Mouse (Mus musculus) hindbrain, embryonic 11.5 days (tissue): Measurements from ENCODE around the gene Lsm14a. TPM values are rescaled to one million over a fixed set of nuclear protein-coding genes. Genes with fewer than 3 reads are reported as not detected.
A peak's percentile ranks its signal among the peaks of the same experiment; 100 is the strongest.

Source experiments
- ATAC-seq: fragments of 200-750 bp; cut with Nextera tagmentation; 2 replicates; pipeline ENCODE4 v1.8.0; 2017; ENCODE audit warnings: mild to moderate bottlenecking, moderate TSS enrichment, moderate library complexity; ENCODE audit not compliant: low FRiP score
- DNase-seq: peaks from one replicate; pipeline ENCODE4 v3.0.0-alpha.2; 2015; ENCODE audit warnings: low spot score
- H3K27ac ChIP-seq: fragments of 300-500 bp; sonication (generic); 2 replicates; pipeline ENCODE4 v1.5.1; 2014; ENCODE audit warnings: mild to moderate bottlenecking, low read depth, low read length
- H3K27me3 ChIP-seq: fragments of 300-500 bp; sonication (generic); 2 replicates; pipeline ENCODE4 v1.6.1; 2014; ENCODE audit warnings: mild to moderate bottlenecking, low read length, moderate library complexity, mixed read lengths; ENCODE audit not compliant: control insufficient read depth, insufficient read depth
- H3K36me3 ChIP-seq: fragments of 300-500 bp; sonication (generic); 2 replicates; pipeline ENCODE4 v1.6.1; 2014; ENCODE audit warnings: mild to moderate bottlenecking, low read length, moderate library complexity, mixed read lengths; ENCODE audit not compliant: control insufficient read depth, insufficient read depth
- H3K4me1 ChIP-seq: fragments of 300-500 bp; sonication (generic); replicated peaks from 2 replicates; pipeline ENCODE4 v1.6.1; 2014; ENCODE audit warnings: low read length, mixed read lengths; ENCODE audit not compliant: control insufficient read depth, insufficient read depth
- H3K4me2 ChIP-seq: fragments of 300-500 bp; sonication (generic); replicated peaks from 2 replicates; pipeline ENCODE4 v1.6.1; 2014; ENCODE audit warnings: mild to moderate bottlenecking, low read depth, low read length
- H3K4me3 ChIP-seq: fragments of 300-500 bp; sonication (generic); 2 replicates; pipeline ENCODE4 v1.5.1; 2014; ENCODE audit warnings: low read depth, low read length
- H3K9ac ChIP-seq: fragments of 300-500 bp; sonication (generic); 2 replicates; pipeline ENCODE4 v1.6.1; 2014; ENCODE audit warnings: low read depth, low read length
- H3K9me3 ChIP-seq: fragments of 300-500 bp; sonication (generic); 2 replicates; pipeline ENCODE4 v1.6.1; 2016; ENCODE audit warnings: low read length; ENCODE audit not compliant: control insufficient read depth
- WGBS: fragments of 180-500 bp; shearing (Covaris S2); extraction: QIAGEN DNeasy Blood & Tissue Kit; methylation state at CpG from one replicate; pipeline ENCODE4 v1.1.7; 2014; 5-methylcytosine and 5-hydroxymethylcytosine counted together
- polyA plus RNA-seq: library from polyadenylated mRNA; unstranded; fragments of >200 nt; fragmentation: Nextera tagmentation; extraction: Ambion mirVana; gene quantifications from 2 replicates; pipeline ENCODE4 v1.2.1, GENCODE M21; 2014

The Lsm14a gene
- polyA plus RNA-seq, 1 experiment from 2014 or later = 67.8 TPM

DNA sequence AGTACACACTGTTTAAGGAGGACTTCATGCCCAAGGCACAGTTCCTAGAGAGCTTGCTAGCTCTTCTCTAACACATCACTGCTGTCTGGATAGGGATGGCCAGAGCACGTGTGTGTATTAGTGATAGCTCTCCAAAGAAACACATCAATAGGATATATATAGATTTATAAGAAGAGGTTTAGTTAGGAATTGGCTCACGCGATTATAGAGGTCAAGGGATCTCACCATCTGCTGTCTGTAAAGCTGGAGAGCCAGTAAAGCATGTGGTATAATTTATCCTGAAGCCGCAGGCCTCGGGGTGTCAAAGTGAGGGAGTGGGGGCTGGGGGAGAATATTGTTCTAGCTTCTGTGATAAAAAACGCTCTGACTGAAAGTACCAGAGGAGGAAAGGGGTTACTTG lies 2.6 kb upstream of the Lsm14a start:
- no peaks in the 10 kb centered on the region for H3K36me3 ChIP-seq
- no peak overlapping the region for H3K27ac ChIP-seq
- no peak for ATAC-seq
- H3K4me2 ChIP-seq = no peak overlapping the region
- DNase-seq = no peak
- no peak overlapping the region for H3K4me3 ChIP-seq
- 85% methylated on average over 6 of the region's 6 CpGs for WGBS
- H3K27me3 ChIP-seq = no peaks in the 10 kb centered on the region
- no peaks in the 10 kb centered on the region for H3K4me1 ChIP-seq
- H3K9ac ChIP-seq = no peak overlapping the region
- no peaks in the 10 kb centered on the region for H3K9me3 ChIP-seq

DNA sequence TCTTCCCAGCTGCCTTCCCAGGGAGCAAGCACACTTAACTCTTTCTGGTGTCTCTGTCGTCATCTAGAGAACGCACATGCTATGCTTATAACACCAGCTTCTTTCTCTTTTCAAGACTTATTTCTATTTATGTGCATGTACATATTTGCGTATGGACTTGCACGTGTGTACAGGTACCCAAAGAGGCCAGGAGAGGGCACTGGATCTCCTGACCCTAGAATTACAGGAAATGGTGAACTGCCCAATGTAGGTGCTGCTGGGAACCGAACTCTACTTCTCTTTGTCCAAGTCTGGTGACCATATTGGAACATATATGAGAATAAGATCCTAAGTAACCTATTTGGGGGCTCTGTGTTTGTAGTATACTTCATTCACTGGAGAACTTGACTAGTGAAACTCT lies 1.5 kb upstream of the Lsm14a start:
- WGBS = 82% methylated on average over 5 of the region's 5 CpGs
- no peaks in the 10 kb centered on the region for H3K4me1 ChIP-seq
- H3K9me3 ChIP-seq = no peaks in the 10 kb centered on the region
- no peak overlapping the region for H3K4me2 ChIP-seq
- no peak overlapping the region for H3K4me3 ChIP-seq
- no peak overlapping the region for H3K9ac ChIP-seq
- no peaks in the 10 kb centered on the region for H3K27me3 ChIP-seq
- no peak overlapping the region for H3K27ac ChIP-seq
- no peak for ATAC-seq
- no peaks in the 10 kb centered on the region for H3K36me3 ChIP-seq
- no peak for DNase-seq

DNA sequence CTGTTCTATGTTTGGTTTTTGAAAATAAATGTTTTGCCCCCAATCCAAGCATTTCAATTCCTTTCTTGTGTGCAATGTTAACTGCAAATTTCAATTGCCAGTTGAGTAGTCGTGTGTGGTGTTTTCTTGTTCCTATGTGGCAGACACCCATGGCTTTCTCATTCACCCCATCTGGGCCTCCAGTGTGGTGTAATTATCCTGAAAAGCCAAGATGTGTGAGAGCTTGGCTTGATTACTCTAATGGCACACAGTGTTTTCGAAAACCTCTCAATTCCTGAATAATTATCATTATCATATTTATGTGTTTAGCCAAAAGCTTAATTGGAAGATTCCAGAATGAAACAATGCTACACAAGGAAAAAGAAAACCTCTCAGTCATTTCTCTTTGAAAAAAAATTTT lies 976 bp upstream of the Lsm14a start:
- Histone ChIP-seq H3K9me3 (no peaks in the 10 kb centered on the region), H3K36me3 (no peaks in the 10 kb centered on the region), H3K27ac (no peak overlapping the region), H3K27me3 (no peaks in the 10 kb centered on the region), H3K4me2 (no peak overlapping the region), H3K4me1 (no peaks in the 10 kb centered on the region), H3K9ac (no peak overlapping the region), H3K4me3 (no peak overlapping the region)
- WGBS = 85% methylated on average over 2 of the region's 2 CpGs
- ATAC-seq (no peak), DNase-seq (no peak)

DNA sequence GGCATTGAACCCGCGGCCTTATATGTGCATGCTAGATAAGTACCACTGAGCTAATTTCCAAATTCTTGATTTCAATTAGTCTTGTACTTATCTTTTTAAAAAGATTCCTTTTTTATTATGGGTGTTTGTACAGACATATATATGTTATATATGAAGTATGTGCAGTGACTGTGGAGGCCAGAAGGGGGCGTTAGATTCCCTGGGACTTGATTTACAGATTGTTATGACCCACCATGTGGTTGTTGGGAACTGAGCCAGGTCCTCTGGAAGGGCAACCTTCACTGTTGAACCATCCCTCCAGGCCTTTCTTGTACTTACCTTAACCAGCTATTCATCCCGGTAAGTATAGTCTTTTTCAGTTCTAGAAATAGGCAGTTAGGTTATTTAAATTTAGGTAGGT lies 780 bp downstream of the Lsm14a start:
- Histone ChIP-seq H3K27ac (no peak overlapping the region), H3K4me1 (0 out of 2 replicates have a peak, but pooled peaks cover 3% of the 10 kb centered on the region), H3K36me3 (no peaks in the 10 kb centered on the region), H3K9me3 (no peaks in the 10 kb centered on the region), H3K4me3 (no peak overlapping the region), H3K9ac (no peak overlapping the region), H3K4me2 (no peak overlapping the region), H3K27me3 (no peaks in the 10 kb centered on the region)
- ATAC-seq = no peak
- DNase-seq = no peak
- WGBS = 67% methylated on average over 4 of the region's 4 CpGs

DNA sequence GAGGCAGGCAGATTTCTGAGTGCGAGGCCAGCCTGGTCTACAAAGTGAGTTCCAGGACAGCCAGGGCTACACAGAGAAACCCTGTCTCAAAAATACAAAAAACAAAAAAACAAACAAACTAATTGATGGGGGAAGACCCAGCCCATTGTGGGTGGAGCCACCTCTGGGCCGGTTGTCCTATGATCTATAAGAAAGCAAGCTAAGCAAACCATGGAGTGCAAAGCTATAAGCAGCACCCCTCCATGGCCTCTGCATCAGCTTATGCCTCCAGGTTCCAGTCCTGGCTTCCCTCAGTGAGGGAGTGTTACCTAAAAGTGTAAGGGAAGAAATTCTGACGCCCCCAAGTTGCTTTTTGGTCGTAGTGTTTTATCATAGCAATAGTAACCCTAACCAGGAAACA lies 1.4 kb downstream of the Lsm14a start:
- no peak overlapping the region for H3K9ac ChIP-seq
- H3K4me1 ChIP-seq = 0 out of 2 replicates have a peak, but pooled peaks cover 3% of the 10 kb centered on the region
- no peaks in the 10 kb centered on the region for H3K36me3 ChIP-seq
- no peak overlapping the region for H3K4me3 ChIP-seq
- whole genome bisulfite sequencing = 82% methylated on average over 4 of the region's 4 CpGs
- H3K9me3 ChIP-seq = no peaks in the 10 kb centered on the region
- no peak overlapping the region for H3K27ac ChIP-seq
- ATAC-seq = no peak
- H3K27me3 ChIP-seq = no peaks in the 10 kb centered on the region
- no peak for DNase-seq
- H3K4me2 ChIP-seq = no peak overlapping the region

DNA sequence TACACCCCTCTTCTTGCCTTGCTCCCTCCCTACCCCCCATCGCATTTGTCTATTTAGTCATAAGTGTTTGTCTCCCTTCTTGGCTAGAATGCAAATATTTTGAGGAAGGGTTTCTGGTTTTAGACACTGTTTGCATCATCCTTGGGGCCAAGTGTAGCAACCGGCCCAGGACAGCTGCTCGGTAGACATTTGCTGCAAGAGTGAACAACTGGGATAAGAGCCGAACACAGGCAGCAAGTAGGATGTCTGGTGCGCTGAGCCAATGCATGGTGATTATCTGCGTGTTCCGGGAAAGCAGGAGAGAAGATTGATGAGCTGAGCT lies 2.3 kb downstream of the Lsm14a start:
- H3K9me3 ChIP-seq = no peaks in the 10 kb centered on the region
- DNase-seq (no peak), ATAC-seq (no peak)
- H3K27ac ChIP-seq = no peak overlapping the region
- WGBS = 66% methylated on average over 7 of the region's 7 CpGs
- H3K4me1 ChIP-seq = 0 out of 2 replicates have a peak, but pooled peaks cover 3% of the 10 kb centered on the region
- no peaks in the 10 kb centered on the region for H3K27me3 ChIP-seq
- no peaks in the 10 kb centered on the region for H3K36me3 ChIP-seq
- H3K4me3 ChIP-seq = no peak overlapping the region
- no peak overlapping the region; the same call in 1 of the 2 replicates for H3K4me2 ChIP-seq
- peak overlapping the region; percentile 99; the same call in 1 of the 2 replicates for H3K9ac ChIP-seq

DNA sequence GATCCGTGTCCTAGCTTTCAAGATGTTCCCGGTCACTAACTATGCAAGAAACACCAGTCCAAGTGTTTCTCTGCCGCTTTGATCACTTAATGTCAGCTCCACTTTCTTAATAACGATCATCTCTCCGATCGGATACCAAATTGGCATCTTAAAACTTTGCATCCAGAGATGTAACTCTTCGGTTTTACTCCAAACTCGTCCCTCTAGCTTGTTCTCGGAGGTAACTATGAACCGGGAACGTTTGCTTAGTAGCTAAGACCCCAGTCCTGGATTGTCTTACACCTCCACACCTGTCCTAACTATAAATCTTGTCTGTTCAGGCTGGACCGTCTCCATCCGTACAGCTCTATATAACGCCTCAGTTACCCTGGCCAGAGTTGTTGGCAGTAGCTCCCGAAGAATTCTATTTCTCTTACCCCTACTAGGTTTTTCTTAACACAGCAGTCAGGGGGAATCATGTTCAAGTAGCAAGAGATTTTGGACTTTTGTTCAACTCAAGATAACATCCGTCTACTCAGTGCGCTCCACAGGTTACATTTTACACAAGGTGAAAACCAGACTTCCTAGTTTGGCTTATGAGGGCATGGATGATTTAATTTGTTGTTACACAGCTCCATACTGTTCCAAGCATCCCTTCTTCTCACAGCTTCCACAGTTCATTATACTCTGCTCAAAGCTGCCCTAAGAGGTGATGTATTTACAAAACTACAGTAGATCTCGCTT lies 2.8 kb downstream of the Lsm14a start:
- H3K4me1 ChIP-seq = 0 out of 2 replicates have a peak, but pooled peaks cover 3% of the 10 kb centered on the region
- peak overlapping the region; percentile 99 for H3K9ac ChIP-seq
- H3K4me2 ChIP-seq = peak overlapping the region; percentile 63
- peak overlapping the region; percentile 98 for H3K4me3 ChIP-seq
- no peaks in the 10 kb centered on the region for H3K36me3 ChIP-seq
- no peaks in the 10 kb centered on the region for H3K9me3 ChIP-seq
- H3K27me3 ChIP-seq = no peaks in the 10 kb centered on the region
- H3K27ac ChIP-seq = peak overlapping the region; percentile 98
- peak; percentile 15 for DNase-seq
- 14% methylated on average over 18 of the region's 18 CpGs for WGBS
- ATAC-seq = peak; percentile 37; the same call in 1 of the 2 replicates

DNA sequence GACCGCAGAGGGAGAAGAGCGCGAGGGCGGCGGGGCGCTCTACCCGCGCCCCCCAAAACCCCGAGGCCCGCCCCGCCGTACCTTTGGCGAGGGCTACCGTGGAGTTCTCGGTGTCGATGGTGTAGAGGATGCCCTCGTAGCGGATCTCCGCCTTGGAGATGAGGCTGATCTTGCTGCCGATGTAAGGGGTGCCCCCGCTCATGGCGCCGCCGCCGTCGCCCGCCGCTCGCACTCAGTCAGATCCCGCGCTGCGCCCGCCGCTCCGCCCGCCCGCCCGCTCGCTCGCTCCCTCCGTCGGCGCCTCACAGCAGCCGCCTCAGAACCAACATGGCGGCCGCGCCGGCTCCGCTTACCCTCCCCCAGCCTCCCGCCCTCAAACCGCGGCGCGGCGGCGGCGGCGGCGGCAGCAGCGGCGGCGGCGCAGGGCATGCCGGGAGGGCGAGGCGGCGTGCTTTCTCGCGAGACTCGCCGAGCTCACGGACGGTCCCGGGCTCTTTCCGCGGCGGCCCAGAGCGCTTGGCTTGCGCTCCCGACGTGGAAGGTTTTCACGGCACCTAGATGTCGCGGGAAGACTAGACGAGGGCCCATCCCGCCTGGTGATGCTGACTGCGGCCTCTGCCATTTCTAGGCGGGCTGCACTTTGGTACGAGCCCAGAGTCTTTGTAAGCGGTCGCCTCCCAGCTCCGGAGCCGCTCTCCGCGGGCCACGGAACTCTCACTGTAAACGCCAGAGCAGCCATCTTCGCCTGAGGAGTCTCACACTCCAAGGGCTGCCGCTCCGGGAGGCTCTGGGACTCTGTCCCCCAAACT lies 3.6 kb downstream of the Lsm14a start:
- no peaks in the 10 kb centered on the region for H3K27me3 ChIP-seq
- under 1% methylated on average over 63 of the region's 100 CpGs for WGBS
- H3K27ac ChIP-seq = peak overlapping the region; percentile 98
- peak overlapping the region; percentile 63 for H3K4me2 ChIP-seq
- peak overlapping the region; percentile 98 for H3K4me3 ChIP-seq
- no peaks in the 10 kb centered on the region for H3K9me3 ChIP-seq
- ATAC-seq (peak; percentile 94), DNase-seq (peak; percentile 95)
- H3K4me1 ChIP-seq = 0 out of 2 replicates have a peak, but pooled peaks cover 3% of the 10 kb centered on the region
- no peaks in the 10 kb centered on the region for H3K36me3 ChIP-seq
- peak overlapping the region; percentile 99 for H3K9ac ChIP-seq
